ENCODE assay signal across 17 mouse cellular contexts in the genomic region with DNA sequence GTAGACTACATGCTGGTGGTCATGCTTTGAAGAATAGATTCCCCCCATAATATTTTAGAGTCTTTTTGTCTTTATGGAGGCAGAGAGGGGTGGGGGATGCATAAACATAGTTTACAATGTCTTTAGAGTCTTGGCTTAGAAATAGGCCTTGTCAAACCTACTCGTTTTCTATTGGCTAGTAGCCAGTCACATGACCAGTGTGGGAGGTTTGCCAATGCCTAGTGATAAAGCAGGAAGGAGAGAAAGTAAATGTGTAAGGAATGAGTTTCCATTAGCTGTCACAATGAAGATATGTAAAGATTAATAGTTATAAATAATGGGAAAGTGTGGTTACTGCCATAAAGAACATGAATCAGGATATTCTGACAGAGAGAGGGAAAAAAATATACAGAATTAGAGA.
DNase-seq lines count a peak whose midpoint lies in the region; ATAC-seq lines count a peak whose summit lies in the region.
"Had no signal": no experiment of that assay in that cellular context is flagged by ENCODE, and none has a peak within 500 bp of the region (broad histone marks: within the 10 kb centered on the region; RNA-seq: fewer than 3 reads in every experiment).

No protein-coding gene starts in this region.

- peak; percentile 25 for DNase-seq in adrenal gland, postnatal 10 days
- DNase-seq in adrenal gland, postnatal 36 days = no peak
- peak; percentile 32 to 36 for DNase-seq in kidney, postnatal 4 days
- no peak for DNase-seq in kidney, postnatal 14 days
- peak; percentile 67 for DNase-seq in NIH3T3 (ENCODE audit: low read depth)
- DNase-seq in gastrocnemius, adult 8-10 months (ENCODE audit: low spot score in 2 of 2) = no peak
- DNase-seq: adrenal gland, postnatal 25 days; cerebellum, adult 8-10 months; cerebellum, postnatal 25 days; gastrocnemius, postnatal 10 days; kidney, adult 18-20 months had no signal

- H3K27ac ChIP-seq in hindbrain, embryonic 16.5 days (ENCODE audit: low read depth, low read length) = no peak overlapping the region
- H3K27ac ChIP-seq: embryonic facial prominence, embryonic 12.5 days; forebrain, embryonic 15.5 days; heart, embryonic 13.5 days; hindbrain, embryonic 13.5 days; intestine, embryonic 15.5 days had no signal

- ATAC-seq in hindbrain, embryonic 16.5 days = no peak
- ATAC-seq: forebrain, embryonic 15.5 days; intestine, embryonic 15.5 days had no signal

- H3K4me3 ChIP-seq in hindbrain, embryonic 16.5 days (ENCODE audit: low read length) = no peak overlapping the region
- H3K4me3 ChIP-seq: embryonic facial prominence, embryonic 12.5 days; forebrain, embryonic 15.5 days; heart, embryonic 13.5 days; hindbrain, embryonic 13.5 days; intestine, embryonic 15.5 days had no signal

- H3K9ac ChIP-seq in hindbrain, embryonic 16.5 days (ENCODE audit: low read depth, low read length) = no peak overlapping the region
- H3K9ac ChIP-seq: embryonic facial prominence, embryonic 12.5 days; forebrain, embryonic 15.5 days; heart, embryonic 13.5 days; hindbrain, embryonic 13.5 days; intestine, embryonic 15.5 days had no signal

- H3K4me1 ChIP-seq in hindbrain, embryonic 16.5 days (ENCODE audit: control insufficient read depth, insufficient read depth, low read depth, low read length) = no peaks in the 10 kb centered on the region
- H3K4me1 ChIP-seq: embryonic facial prominence, embryonic 12.5 days; intestine, embryonic 15.5 days had no signal

- no peaks in the 10 kb centered on the region for H3K36me3 ChIP-seq in hindbrain, embryonic 16.5 days (ENCODE audit: control insufficient read depth, insufficient read depth, low read length)
- H3K36me3 ChIP-seq: embryonic facial prominence, embryonic 12.5 days; forebrain, embryonic 15.5 days; heart, embryonic 13.5 days; hindbrain, embryonic 13.5 days; intestine, embryonic 15.5 days had no signal

- no peak overlapping the region for H3K4me2 ChIP-seq in hindbrain, embryonic 16.5 days (ENCODE audit: low read length)
- H3K4me2 ChIP-seq: embryonic facial prominence, embryonic 12.5 days; forebrain, embryonic 15.5 days; heart, embryonic 13.5 days; hindbrain, embryonic 13.5 days; intestine, embryonic 15.5 days had no signal

- H3K9me3 ChIP-seq in hindbrain, embryonic 16.5 days (ENCODE audit: control insufficient read depth, low read length) = no peaks in the 10 kb centered on the region
- H3K9me3 ChIP-seq: embryonic facial prominence, embryonic 12.5 days; forebrain, embryonic 15.5 days; heart, embryonic 13.5 days; hindbrain, embryonic 13.5 days; intestine, embryonic 15.5 days had no signal

- no peaks in the 10 kb centered on the region for H3K27me3 ChIP-seq in hindbrain, embryonic 16.5 days (replicated peaks; ENCODE audit: control insufficient read depth, insufficient read depth, low read length)
- H3K27me3 ChIP-seq: embryonic facial prominence, embryonic 12.5 days; forebrain, embryonic 15.5 days; heart, embryonic 13.5 days; hindbrain, embryonic 13.5 days; intestine, embryonic 15.5 days had no signal

- WGBS in hindbrain, embryonic 16.5 days = 63% methylated on average over 1 of the region's 1 CpGs

Comparison
In these comparisons a context has a peak if more than half of its experiments do, and no peak if none do; other contexts are left out.
1. DNase-seq: peak in adrenal gland, postnatal 10 days (single experiment), kidney, postnatal 4 days (2 of 2) and NIH3T3 (single experiment); none in adrenal gland, postnatal 36 days (0 of 2), kidney, postnatal 14 days (single experiment) and gastrocnemius, adult 8-10 months (0 of 2).